In the genomic region with DNA sequence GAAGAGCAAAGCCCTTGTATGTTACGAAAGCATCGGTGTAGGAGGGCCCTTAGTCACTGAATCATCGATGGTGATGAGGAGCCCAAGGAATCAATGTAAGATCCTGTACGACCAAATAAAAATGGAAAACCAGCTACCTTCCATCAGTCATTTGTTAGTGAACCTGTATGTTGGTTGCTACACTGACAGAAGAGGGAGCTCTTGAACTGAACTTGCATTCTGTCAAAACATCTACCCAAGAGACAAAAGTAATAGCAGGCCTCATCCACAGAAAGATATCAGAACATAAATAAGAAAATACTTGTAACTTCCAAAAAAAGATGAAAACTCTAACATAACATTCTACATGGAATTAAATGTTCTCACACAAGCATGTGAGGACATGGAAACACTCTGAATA, we compare ENCODE assay signal across 15 mouse cellular contexts. TPM values are rescaled to one million over a fixed set of nuclear protein-coding genes. Genes with fewer than 3 reads are reported as not detected.
DNase-seq lines count a peak whose midpoint lies in the region; ATAC-seq and TF ChIP-seq lines count a peak whose summit lies in the region.
"Had no signal": no experiment of that assay in that cellular context is flagged by ENCODE, and none has a peak within 500 bp of the region (broad histone marks: within the 10 kb centered on the region; RNA-seq: fewer than 3 reads in every experiment).

No protein-coding gene starts in this region.

- H3K27ac ChIP-seq in heart, adult 2 months: no peak overlapping the region
- H3K27ac ChIP-seq in liver, postnatal 0 days (ENCODE audit: low read depth): no peak overlapping the region
- H3K27ac ChIP-seq in liver, embryonic 12.5 days: no peak overlapping the region

- intact Hi-C loops in heart, adult 2 months (cut with DNase I): no loop called here

- no peak overlapping the region for H3K4me3 ChIP-seq in heart, adult 2 months
- no peak overlapping the region for H3K4me3 ChIP-seq in liver, postnatal 0 days (ENCODE audit: low read depth, low read length)
- no peak overlapping the region for H3K4me3 ChIP-seq in liver, embryonic 12.5 days

- H3K27me3 ChIP-seq in heart, adult 2 months (ENCODE audit: control insufficient read depth, insufficient read depth, low read length): no peaks in the 10 kb centered on the region
- no peaks in the 10 kb centered on the region for H3K27me3 ChIP-seq in liver, postnatal 0 days (ENCODE audit: insufficient read depth, low read length)
- H3K27me3 ChIP-seq in liver, embryonic 12.5 days (replicated peaks): no peaks in the 10 kb centered on the region

- no peak overlapping the region for H3K4me2 ChIP-seq in liver, postnatal 0 days (ENCODE audit: low read depth, low read length)
- H3K4me2 ChIP-seq in liver, embryonic 12.5 days: no peak overlapping the region

- H3K4me1 ChIP-seq in heart, adult 2 months (ENCODE audit: control insufficient read depth, insufficient read depth, low read length): no peaks in the 10 kb centered on the region
- H3K4me1 ChIP-seq in liver, postnatal 0 days (ENCODE audit: insufficient read depth): no peaks in the 10 kb centered on the region
- no peaks in the 10 kb centered on the region for H3K4me1 ChIP-seq in liver, embryonic 12.5 days

- no peak for DNase-seq in heart, adult 2 months
- no peak for DNase-seq in heart, adult 9 months (ENCODE audit: low spot score in 2 of 2)
- no peak for DNase-seq in liver, postnatal 0 days
- DNase-seq in Muller cell, postnatal 12 days (ENCODE audit: inconsistent ontology term): peak; percentile 34
- peak; percentile 8 for DNase-seq in induced T-regulatory cell, adult 2 months (ENCODE audit: low read depth)
- DNase-seq in B cell, adult 2 months: no peak
- DNase-seq in spleen, postnatal 10 days (ENCODE audit: low spot score in 2 of 2): no peak
- DNase-seq: lung, postnatal 10 days; thymus, postnatal 36 days had no signal

- no peak for TF ChIP-seq EP300 in heart, adult 2 months (IDR thresholded peaks at IDR 0.05; ENCODE audit: insufficient read depth, low read depth, low read length)
- no peak for TF ChIP-seq EP300 in liver, postnatal 0 days (IDR thresholded peaks at IDR 0.05; ENCODE audit: low read depth)

- WGBS in heart, adult 2 months: 80% methylated on average over 4 of the region's 4 CpGs
- 73% methylated on average over 4 of the region's 4 CpGs for WGBS in liver, postnatal 0 days (ENCODE audit: insufficient replicate concordance)
- 66% methylated on average over 4 of the region's 4 CpGs for WGBS in liver, embryonic 12.5 days (ENCODE audit: insufficient replicate concordance)

- no peak overlapping the region for H3K9ac ChIP-seq in heart, adult 2 months (ENCODE audit: low read depth, low read length)
- H3K9ac ChIP-seq in liver, postnatal 0 days (replicated peaks): no peak overlapping the region
- H3K9ac ChIP-seq in liver, embryonic 12.5 days: no peak overlapping the region

- H3K79me2 ChIP-seq in heart, adult 2 months (replicated peaks; ENCODE audit: control insufficient read depth, insufficient read depth, low read length): no peaks in the 10 kb centered on the region

- no peak for ATAC-seq in liver, postnatal 0 days
- no peak for ATAC-seq in liver, embryonic 12.5 days
- ATAC-seq: forebrain, embryonic 16.5 days had no signal

- TF ChIP-seq CTCF in heart, adult 2 months (IDR thresholded peaks at IDR 0.05): peak; percentile 50
- TF ChIP-seq CTCF in liver, postnatal 0 days (IDR thresholded peaks at IDR 0.05; ENCODE audit: low read depth): peak; percentile 56

- H3K9me3 ChIP-seq in liver, postnatal 0 days (ENCODE audit: low read length): no peaks in the 10 kb centered on the region
- no peaks in the 10 kb centered on the region for H3K9me3 ChIP-seq in liver, embryonic 12.5 days (replicated peaks)

- no peaks in the 10 kb centered on the region for H3K36me3 ChIP-seq in heart, adult 2 months (ENCODE audit: control insufficient read depth, insufficient read depth, low read length)
- no peaks in the 10 kb centered on the region for H3K36me3 ChIP-seq in liver, postnatal 0 days (replicated peaks; ENCODE audit: insufficient read depth, low read length)
- no peaks in the 10 kb centered on the region for H3K36me3 ChIP-seq in liver, embryonic 12.5 days

- TF ChIP-seq POLR2A in heart, adult 2 months (IDR thresholded peaks at IDR 0.05; ENCODE audit: insufficient read depth, low read depth, low read length): no peak

RNA-seq across cellular contexts. Expression of a gene that starts 24.4 kb away (rescaled TPM):
- not detected for total RNA-seq in heart, adult 2 months (2021)
- polyA plus RNA-seq in heart, adult 2 months (2012; rRNA removed): 0.18 and 0.26 TPM in 2 replicates
- not detected in 2 replicates for polyA plus RNA-seq in liver, postnatal 0 days (2015; fragmentation: Nextera tagmentation; extraction: Ambion mirVana)
- not detected in 2 replicates for polyA plus RNA-seq in liver, embryonic 12.5 days (2016; fragmentation: Nextera tagmentation; extraction: Ambion mirVana)
- total RNA-seq: heart, adult 18-20 months; hematopoietic stem cell, adult 5-6 weeks had no signal
- polyA plus RNA-seq: forebrain, embryonic 16.5 days; kidney, embryonic 14.5 days; spleen, adult 2 months had no signal

RNA-seq across cellular contexts. Expression of a gene that starts 39.8 kb away (rescaled TPM):
- 1 to 10 TPM; 2.4 to 2.9 TPM for total RNA-seq in heart, adult 2 months (2021)
- 0.25 and 1.00 TPM in 2 replicates for polyA plus RNA-seq in heart, adult 2 months (2012; rRNA removed)
- polyA plus RNA-seq in liver, postnatal 0 days (2015; fragmentation: Nextera tagmentation; extraction: Ambion mirVana): 0.07 TPM in 2 replicates
- polyA plus RNA-seq in liver, embryonic 12.5 days (2016; fragmentation: Nextera tagmentation; extraction: Ambion mirVana): 0.12 and 0.41 TPM in 2 replicates
- total RNA-seq: hematopoietic stem cell, adult 5-6 weeks had no signal

Comparison
In these comparisons a context has a peak if more than half of its experiments do, and no peak if none do; other contexts are left out.
1. DNase-seq: peak in Muller cell, postnatal 12 days (single experiment) and induced T-regulatory cell, adult 2 months (single experiment); none in heart, adult 2 months (0 of 2), heart, adult 9 months (0 of 2), liver, postnatal 0 days (single experiment), B cell, adult 2 months (0 of 2) and spleen, postnatal 10 days (0 of 2).